Mouse (Mus musculus) C2C12 (cell line): ENCODE data around the gene Mpc2. TPM values are rescaled to one million over a fixed set of nuclear protein-coding genes. Genes with fewer than 3 reads are reported as not detected.

Experiments
- H3K27me3 ChIP-seq: one replicate; pipeline ENCODE4 v1.6.1; 2011; ENCODE audit not compliant: control insufficient read depth, insufficient read depth, insufficient read length
- H3K36me3 ChIP-seq: one replicate; pipeline ENCODE4 v1.6.1; 2011; ENCODE audit not compliant: control insufficient read depth, insufficient read depth
- H3K4me3 ChIP-seq: one replicate; pipeline ENCODE4 v1.5.1; 2011; ENCODE audit warnings: mild to moderate bottlenecking, control low read depth; ENCODE audit not compliant: poor library complexity, insufficient read depth, severe bottlenecking
- H3K79me2 ChIP-seq: one replicate; pipeline ENCODE4 v1.6.1; 2011; ENCODE audit not compliant: control insufficient read depth, insufficient read depth
- H3K79me3 ChIP-seq: one replicate; pipeline ENCODE4 v1.6.1; 2011; ENCODE audit warnings: low read depth, control low read depth
- H3ac ChIP-seq: one replicate; pipeline ENCODE3; 2011; ENCODE audit warnings: low read depth; ENCODE audit not compliant: control insufficient read depth, insufficient read length
- CEBPB ChIP-seq: IDR thresholded peaks from one replicate; pipeline ENCODE4 v1.6.1; 2011; ENCODE audit warnings: low read depth, mild to moderate bottlenecking, control low read depth, moderate library complexity
- CTCF ChIP-seq: IDR thresholded peaks from one replicate; pipeline ENCODE4 v1.5.1; 2011; ENCODE audit not compliant: control insufficient read depth, insufficient read depth, insufficient read length
- FOSL1 ChIP-seq: IDR thresholded peaks from one replicate; pipeline ENCODE4 v1.8.0; 2011; ENCODE audit warnings: mild to moderate bottlenecking, low read length; ENCODE audit not compliant: poor library complexity, insufficient read depth, severe bottlenecking
- MAX ChIP-seq: IDR thresholded peaks from one replicate; pipeline ENCODE4 v1.6.1; 2011; ENCODE audit warnings: mild to moderate bottlenecking, control low read depth
- MYOD1 ChIP-seq: IDR thresholded peaks from one replicate; pipeline ENCODE4 v1.6.1; 2011; ENCODE audit warnings: low read depth; ENCODE audit not compliant: control insufficient read depth, insufficient read length
- MYOG ChIP-seq: IDR thresholded peaks from one replicate; pipeline ENCODE4 v1.6.1; 2011; ENCODE audit not compliant: control insufficient read depth, insufficient read length; ENCODE audit errors: extremely low read depth
- USF1 ChIP-seq: IDR thresholded peaks from one replicate; pipeline ENCODE4 v1.6.1; 2011; ENCODE audit warnings: low read depth, mild to moderate bottlenecking, control low read depth, moderate library complexity
- long read RNA-seq, 2 experiments: library from polyadenylated mRNA; unstranded; transcript quantifications; one replicate each; pipeline ENCODE4 v2.0.0; 2019 to 2020
- polyA plus RNA-seq: library from polyadenylated mRNA; unstranded; fragments of >200 nt; fragmentation: generic; extraction: Trizol; gene quantifications from one replicate; pipeline ENCODE4 v1.2.1, GENCODE M21; 2012; ENCODE audit warnings: missing spikeins

Mpc2 gene
- 66.8 TPM for polyA plus RNA-seq
- long read RNA-seq, experiment 1, transcript Mpc2-201 (5 exons, 1,025 nt) = major isoform, 62 of 67 reads
- long read RNA-seq, experiment 1, partial matches to known transcripts = 2 of 67 reads
- long read RNA-seq, experiment 1, other reads (novel, unspliced or antisense) = 2 of 67 reads
- long read RNA-seq, experiment 2, transcript Mpc2-201 (5 exons, 1,025 nt) = major isoform, 11 of 11 reads
- long read RNA-seq, experiment 2, partial matches to known transcripts = 0 of 11 reads
- long read RNA-seq, experiment 2, other reads (novel, unspliced or antisense) = 0 of 11 reads

DNA sequence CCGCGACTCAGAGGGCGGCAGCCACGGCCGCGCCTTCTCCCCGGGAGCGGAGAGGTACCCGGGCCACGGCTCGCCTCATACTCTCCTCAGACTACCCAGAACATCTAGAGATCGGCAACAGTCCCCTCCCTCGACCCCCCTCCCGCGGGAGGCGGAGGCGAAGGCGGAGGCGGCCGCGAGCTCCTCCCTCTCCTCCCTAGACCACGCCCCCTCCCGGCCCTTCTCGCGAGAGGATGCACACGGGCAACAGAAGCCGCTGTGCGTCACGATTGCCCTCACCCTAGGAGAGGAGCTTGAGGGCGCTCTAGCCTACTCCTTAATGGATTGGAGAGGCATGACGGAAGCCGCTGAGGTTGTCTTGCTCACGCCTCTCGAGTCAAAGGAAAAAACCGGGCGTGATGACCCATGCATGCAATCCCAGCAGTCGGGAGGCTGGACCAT lies at the start of gene Mpc2, which contains the start of gene Dcaf6:
Gene Mpc2 (plus strand): TSS at position 278 of the 441 bp plus-strand sequence.
Gene Dcaf6 (minus strand): TSS at position 116 of the 441 bp plus-strand sequence.
- H3K79me3 ChIP-seq = peaks cover 4% of the 10 kb centered on the region
- H3K36me3 ChIP-seq = no peaks in the 10 kb centered on the region
- peaks cover 29% of the 10 kb centered on the region for H3K79me2 ChIP-seq
- no peaks in the 10 kb centered on the region for H3K27me3 ChIP-seq
- TF ChIP-seq FOSL1 (no peak), CTCF (no peak), MYOD1 (no peak), USF1 (no peak), CEBPB (no peak), MAX (no peak), MYOG (no peak)
- peak within 1 kb of the TSS; percentile 74 for H3K4me3 ChIP-seq
- H3ac ChIP-seq = peak within 1 kb of the TSS; percentile 95

DNA sequence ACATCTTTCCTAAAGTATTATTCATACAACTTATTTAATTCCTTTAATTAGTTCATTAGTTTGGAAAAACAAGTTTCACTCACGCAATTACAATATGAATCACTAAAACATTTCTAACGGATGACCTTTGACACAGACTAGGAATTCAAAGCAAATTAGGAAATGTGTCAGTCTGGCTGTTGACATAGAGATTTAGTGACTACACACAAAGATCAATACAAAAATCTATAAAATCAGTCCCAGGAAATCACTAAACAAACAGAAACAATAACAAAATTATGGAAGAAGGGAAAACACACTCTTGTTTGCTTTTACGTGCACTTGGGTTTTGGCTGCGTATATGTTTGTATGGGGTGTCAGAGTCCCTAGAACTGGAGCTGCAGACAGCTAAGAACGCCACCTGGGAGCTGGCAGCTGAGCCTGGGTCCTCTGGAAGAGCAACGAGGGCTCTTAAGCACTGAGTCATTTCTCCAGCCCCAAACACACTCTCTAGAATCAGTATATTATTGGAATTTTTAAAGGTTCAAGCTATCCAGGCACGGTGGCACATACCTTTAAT lies 39.0 kb upstream of the Mpc2 start:
- Histone ChIP-seq H3K79me3 (no peaks in the 10 kb centered on the region), H3K36me3 (no peaks in the 10 kb centered on the region), H3K4me3 (no peak overlapping the region), H3ac (no peak overlapping the region), H3K27me3 (no peaks in the 10 kb centered on the region), H3K79me2 (no peaks in the 10 kb centered on the region)
- no peak for TF ChIP-seq MAX
- no peak for TF ChIP-seq USF1
- TF ChIP-seq MYOD1 = no peak
- TF ChIP-seq FOSL1 = no peak
- TF ChIP-seq MYOG = no peak
- TF ChIP-seq CEBPB = no peak
- TF ChIP-seq CTCF = no peak

DNA sequence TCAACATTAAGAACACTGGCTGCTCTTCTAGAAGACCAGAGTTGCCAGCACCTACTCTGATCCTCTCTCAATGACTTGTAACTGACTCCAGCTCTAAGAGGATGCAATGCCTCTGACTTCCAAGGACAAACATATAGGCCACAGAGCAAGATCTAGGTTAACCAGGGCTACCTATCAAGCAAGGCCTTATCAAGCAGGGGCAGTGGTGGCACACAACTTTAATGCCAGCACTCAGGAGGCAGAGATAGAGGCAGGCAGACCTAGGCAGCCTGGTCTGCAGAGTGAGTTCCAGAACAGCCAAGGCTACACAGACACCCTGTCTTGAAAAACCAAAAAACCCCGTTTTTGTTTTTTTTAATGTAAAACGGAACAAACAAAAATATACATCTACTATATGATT lies 34.2 kb upstream of the Mpc2 start:
- H3K79me2 ChIP-seq = no peaks in the 10 kb centered on the region
- H3K36me3 ChIP-seq = no peaks in the 10 kb centered on the region
- H3K27me3 ChIP-seq = no peaks in the 10 kb centered on the region
- TF ChIP-seq CTCF (no peak), CEBPB (no peak), MYOD1 (no peak), MAX (no peak), MYOG (no peak), FOSL1 (no peak), USF1 (no peak)
- no peak overlapping the region for H3ac ChIP-seq
- H3K4me3 ChIP-seq = no peak overlapping the region
- no peaks in the 10 kb centered on the region for H3K79me3 ChIP-seq

- no peaks in the 10 kb centered on the region for H3K79me3 ChIP-seq
- H3ac ChIP-seq = no peak overlapping the region
- H3K36me3 ChIP-seq = no peaks in the 10 kb centered on the region
- no peak overlapping the region for H3K4me3 ChIP-seq
- H3K27me3 ChIP-seq = no peaks in the 10 kb centered on the region
- H3K79me2 ChIP-seq = peaks cover 8% of the 10 kb centered on the region
- TF ChIP-seq USF1 = peak; percentile 78
- no peak for TF ChIP-seq MYOG
- TF ChIP-seq CEBPB = peak; percentile 57
- TF ChIP-seq MYOD1 = no peak
- TF ChIP-seq FOSL1 = no peak
- no peak for TF ChIP-seq CTCF
- TF ChIP-seq MAX = no peak
These were observed 27.6 kb upstream of the Mpc2 start for GRCm38 (mm10) chr1:165432883-165433282.

DNA sequence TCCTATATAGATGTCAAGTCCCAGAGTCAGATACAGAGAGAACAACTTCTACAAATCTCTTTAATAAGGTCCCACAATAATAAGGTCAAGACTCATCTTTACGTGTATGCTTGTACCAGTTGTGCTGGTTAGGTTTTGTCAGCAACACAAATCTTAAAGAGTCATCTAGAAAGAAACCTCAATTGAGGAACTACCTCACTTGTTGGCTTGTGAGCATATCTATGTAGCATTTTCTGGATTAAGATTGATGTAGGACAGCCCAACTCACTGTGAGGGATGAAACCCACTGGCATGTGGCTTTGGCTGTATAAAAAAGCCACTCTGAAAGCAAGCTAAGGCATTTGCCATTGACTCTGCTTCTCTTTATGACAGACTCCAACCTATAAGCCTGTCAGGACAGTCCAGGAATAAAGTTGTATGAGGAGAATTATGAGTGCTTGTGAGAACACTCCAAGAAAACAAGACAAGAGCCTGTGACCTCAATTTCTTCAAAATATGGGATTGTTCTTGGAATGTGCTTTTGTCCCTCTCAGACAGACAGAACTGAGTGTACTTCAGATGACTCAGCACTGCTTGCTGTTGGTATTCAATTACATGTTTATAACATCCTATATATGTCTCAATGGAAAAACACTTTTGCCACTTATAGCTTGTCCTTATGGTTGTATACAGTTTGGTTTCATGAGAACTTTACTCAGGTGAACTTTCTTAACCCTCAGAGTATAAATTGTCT lies 22.0 kb upstream of the Mpc2 start:
- Histone ChIP-seq H3K79me2 (peaks cover 30% of the 10 kb centered on the region), H3K36me3 (no peaks in the 10 kb centered on the region), H3K79me3 (no peaks in the 10 kb centered on the region), H3K4me3 (no peak overlapping the region), H3ac (no peak overlapping the region), H3K27me3 (no peaks in the 10 kb centered on the region)
- no peak for TF ChIP-seq CEBPB
- TF ChIP-seq MYOD1 = no peak
- no peak for TF ChIP-seq FOSL1
- TF ChIP-seq MAX = no peak
- TF ChIP-seq CTCF = no peak
- TF ChIP-seq USF1 = no peak
- no peak for TF ChIP-seq MYOG
